Mouse (Mus musculus): ENCODE data around the gene Lama2. TPM values are rescaled to one million over a fixed set of nuclear protein-coding genes. Genes with fewer than 3 reads are reported as not detected.
"Not testable (repeated sequence)": the region's sequence is repeated elsewhere in the genome, so short reads cannot be mapped to it uniquely, and the experiment has no call there.

Gene Lama2
- polyA plus RNA-seq, 2 experiments: 14.6 to 20.5 TPM

- Histone ChIP-seq H3K27me3 (ENCODE audit: control insufficient read depth, insufficient read depth, low read length) (no peaks in the 10 kb centered on the region), H3K4me2 (replicated peaks; ENCODE audit: low read depth, low read length, severe bottlenecking) (no peak overlapping the region), H3K27ac (replicated peaks; ENCODE audit: low read depth, low read length) (no peak overlapping the region), H3K4me3 (replicated peaks; ENCODE audit: low read length) (no peak overlapping the region), H3K9ac (ENCODE audit: low read depth, low read length, severe bottlenecking) (no peak overlapping the region), H3K36me3 (ENCODE audit: control insufficient read depth, insufficient read depth, low read length) (no peaks in the 10 kb centered on the region), H3K4me1 (ENCODE audit: control insufficient read depth, insufficient read depth, low read length) (no peaks in the 10 kb centered on the region), H3K9me3 (ENCODE audit: control insufficient read depth, low read length) (peaks cover 4% of the 10 kb centered on the region; the same call in 1 of the 2 replicates)
- no peak for DNase-seq (ENCODE audit: low spot score)
- no peak for ATAC-seq (ENCODE audit: low FRiP score, low read depth)
- no peak for TF ChIP-seq POLR2A (IDR thresholded peaks at IDR 0.05; ENCODE audit: borderline replicate concordance, extremely low read depth, insufficient read depth, insufficient read length)
- WGBS: 94% methylated on average over 2 of the region's 2 CpGs
Measured at GRCm38 (mm10) chr10:26973575-26973974, 646.0 kb downstream of the Lama2 start.

GRCm38 (mm10) chr10:26958513-26958912 is 661.0 kb downstream of the Lama2 start:
- WGBS: 74% methylated on average over 3 of the region's 3 CpGs
- H3K4me2 ChIP-seq (replicated peaks; ENCODE audit: low read depth, low read length, severe bottlenecking): no peak overlapping the region
- ATAC-seq (ENCODE audit: low FRiP score, low read depth) (no peak), DNase-seq (ENCODE audit: low spot score) (no peak)
- no peaks in the 10 kb centered on the region for H3K36me3 ChIP-seq (ENCODE audit: control insufficient read depth, insufficient read depth, low read length)
- TF ChIP-seq POLR2A (IDR thresholded peaks at IDR 0.05; ENCODE audit: borderline replicate concordance, extremely low read depth, insufficient read depth, insufficient read length): no peak
- H3K9me3 ChIP-seq (ENCODE audit: control insufficient read depth, low read length): no peaks in the 10 kb centered on the region
- no peak overlapping the region for H3K9ac ChIP-seq (ENCODE audit: low read depth, low read length, severe bottlenecking)
- H3K27me3 ChIP-seq (ENCODE audit: control insufficient read depth, insufficient read depth, low read length): no peaks in the 10 kb centered on the region
- no peak overlapping the region for H3K27ac ChIP-seq (replicated peaks; ENCODE audit: low read depth, low read length)
- no peaks in the 10 kb centered on the region for H3K4me1 ChIP-seq (ENCODE audit: control insufficient read depth, insufficient read depth, low read length)
- no peak overlapping the region for H3K4me3 ChIP-seq (replicated peaks; ENCODE audit: low read length)

- H3K4me2 ChIP-seq (replicated peaks; ENCODE audit: low read depth, low read length, severe bottlenecking): no peak overlapping the region
- 82% methylated on average over 7 of the region's 7 CpGs for WGBS
- H3K27ac ChIP-seq (replicated peaks; ENCODE audit: low read depth, low read length): no peak overlapping the region
- H3K4me1 ChIP-seq (ENCODE audit: control insufficient read depth, insufficient read depth, low read length): no peaks in the 10 kb centered on the region
- no peak for DNase-seq (ENCODE audit: low spot score)
- ATAC-seq (ENCODE audit: low FRiP score, low read depth): no peak
- H3K36me3 ChIP-seq (ENCODE audit: control insufficient read depth, insufficient read depth, low read length): no peaks in the 10 kb centered on the region
- no peaks in the 10 kb centered on the region for H3K9me3 ChIP-seq (ENCODE audit: control insufficient read depth, low read length)
- no peak overlapping the region for H3K4me3 ChIP-seq (replicated peaks; ENCODE audit: low read length)
- no peak overlapping the region for H3K9ac ChIP-seq (ENCODE audit: low read depth, low read length, severe bottlenecking)
- no peaks in the 10 kb centered on the region for H3K27me3 ChIP-seq (ENCODE audit: control insufficient read depth, insufficient read depth, low read length)
- no peak for TF ChIP-seq POLR2A (IDR thresholded peaks at IDR 0.05; ENCODE audit: borderline replicate concordance, extremely low read depth, insufficient read depth, insufficient read length)
Measured at GRCm38 (mm10) chr10:26950448-26950847, 669.1 kb downstream of the Lama2 start.

DNA sequence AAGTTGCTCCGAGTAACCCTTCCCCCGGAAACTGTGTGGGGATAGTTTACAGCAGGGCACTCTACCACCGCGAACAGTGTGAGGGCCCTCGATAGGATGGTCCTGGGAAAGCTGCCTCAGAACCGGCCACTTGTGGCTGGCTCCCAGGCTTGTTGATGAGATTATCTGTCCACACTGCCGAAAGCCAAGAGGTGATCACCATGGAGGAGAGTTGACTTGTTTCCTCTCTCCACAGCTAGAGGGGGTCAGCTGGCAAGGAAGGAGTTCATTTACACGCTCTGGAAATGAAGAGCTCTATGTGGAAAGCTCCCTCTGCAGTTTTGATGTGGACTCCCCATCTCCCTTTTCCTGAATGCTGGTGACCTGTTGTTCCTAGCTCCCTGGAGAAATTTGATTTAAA is 669.9 kb downstream of the Lama2 start:
- no peak for TF ChIP-seq POLR2A (IDR thresholded peaks at IDR 0.05; ENCODE audit: borderline replicate concordance, extremely low read depth, insufficient read depth, insufficient read length)
- Histone ChIP-seq H3K36me3 (ENCODE audit: control insufficient read depth, insufficient read depth, low read length) (no peaks in the 10 kb centered on the region), H3K4me2 (replicated peaks; ENCODE audit: low read depth, low read length, severe bottlenecking) (no peak overlapping the region), H3K27ac (replicated peaks; ENCODE audit: low read depth, low read length) (no peak overlapping the region), H3K27me3 (ENCODE audit: control insufficient read depth, insufficient read depth, low read length) (no peaks in the 10 kb centered on the region), H3K9ac (ENCODE audit: low read depth, low read length, severe bottlenecking) (no peak overlapping the region), H3K9me3 (ENCODE audit: control insufficient read depth, low read length) (no peaks in the 10 kb centered on the region), H3K4me1 (ENCODE audit: control insufficient read depth, insufficient read depth, low read length) (no peaks in the 10 kb centered on the region), H3K4me3 (replicated peaks; ENCODE audit: low read length) (no peak overlapping the region)
- no peak for DNase-seq (ENCODE audit: low spot score)
- whole genome bisulfite sequencing: 68% methylated on average over 8 of the region's 8 CpGs
- ATAC-seq (ENCODE audit: low FRiP score, low read depth): no peak

- no peak for ATAC-seq (ENCODE audit: low FRiP score, low read depth)
- H3K9me3 ChIP-seq (ENCODE audit: control insufficient read depth, low read length): no peaks in the 10 kb centered on the region
- H3K4me2 ChIP-seq (replicated peaks; ENCODE audit: low read depth, low read length, severe bottlenecking): no peak overlapping the region
- WGBS: 78% methylated on average over 2 of the region's 2 CpGs
- no peaks in the 10 kb centered on the region for H3K27me3 ChIP-seq (ENCODE audit: control insufficient read depth, insufficient read depth, low read length)
- no peak overlapping the region for H3K9ac ChIP-seq (ENCODE audit: low read depth, low read length, severe bottlenecking)
- H3K4me1 ChIP-seq (ENCODE audit: control insufficient read depth, insufficient read depth, low read length): no peaks in the 10 kb centered on the region
- H3K4me3 ChIP-seq (replicated peaks; ENCODE audit: low read length): no peak overlapping the region
- no peak for DNase-seq (ENCODE audit: low spot score)
- no peak for TF ChIP-seq POLR2A (IDR thresholded peaks at IDR 0.05; ENCODE audit: borderline replicate concordance, extremely low read depth, insufficient read depth, insufficient read length)
- no peak overlapping the region for H3K27ac ChIP-seq (replicated peaks; ENCODE audit: low read depth, low read length)
- no peaks in the 10 kb centered on the region for H3K36me3 ChIP-seq (ENCODE audit: control insufficient read depth, insufficient read depth, low read length)
Measured at GRCm38 (mm10) chr10:26948331-26948730, 671.2 kb downstream of the Lama2 start.

GRCm38 (mm10) chr10:26939549-26939948 is 680.0 kb downstream of the Lama2 start:
- no peak for TF ChIP-seq POLR2A (IDR thresholded peaks at IDR 0.05; ENCODE audit: borderline replicate concordance, extremely low read depth, insufficient read depth, insufficient read length)
- no peak for ATAC-seq (ENCODE audit: low FRiP score, low read depth)
- no peak overlapping the region for H3K4me2 ChIP-seq (replicated peaks; ENCODE audit: low read depth, low read length, severe bottlenecking)
- H3K4me3 ChIP-seq (replicated peaks; ENCODE audit: low read length): no peak overlapping the region
- H3K4me1 ChIP-seq (ENCODE audit: control insufficient read depth, insufficient read depth, low read length): no peaks in the 10 kb centered on the region
- no peaks in the 10 kb centered on the region for H3K9me3 ChIP-seq (ENCODE audit: control insufficient read depth, low read length)
- WGBS: 43% methylated on average over 1 of the region's 1 CpGs
- DNase-seq (ENCODE audit: low spot score): no peak
- no peaks in the 10 kb centered on the region for H3K36me3 ChIP-seq (ENCODE audit: control insufficient read depth, insufficient read depth, low read length)
- H3K27me3 ChIP-seq (ENCODE audit: control insufficient read depth, insufficient read depth, low read length): no peaks in the 10 kb centered on the region
- no peak overlapping the region for H3K27ac ChIP-seq (replicated peaks; ENCODE audit: low read depth, low read length)
- no peak overlapping the region for H3K9ac ChIP-seq (ENCODE audit: low read depth, low read length, severe bottlenecking)

GRCm38 (mm10) chr10:26938464-26938863 is 681.1 kb downstream of the Lama2 start:
- WGBS: 84% methylated on average over 4 of the region's 4 CpGs
- H3K4me3 ChIP-seq (replicated peaks; ENCODE audit: low read length); ATAC-seq (ENCODE audit: low FRiP score, low read depth); DNase-seq (ENCODE audit: low spot score); H3K4me1 ChIP-seq (ENCODE audit: control insufficient read depth, insufficient read depth, low read length); H3K36me3 ChIP-seq (ENCODE audit: control insufficient read depth, insufficient read depth, low read length); H3K27ac ChIP-seq (replicated peaks; ENCODE audit: low read depth, low read length); H3K9me3 ChIP-seq (ENCODE audit: control insufficient read depth, low read length); H3K9ac ChIP-seq (ENCODE audit: low read depth, low read length, severe bottlenecking); H3K27me3 ChIP-seq (ENCODE audit: control insufficient read depth, insufficient read depth, low read length); H3K4me2 ChIP-seq (replicated peaks; ENCODE audit: low read depth, low read length, severe bottlenecking): not testable (repeated sequence)

DNA sequence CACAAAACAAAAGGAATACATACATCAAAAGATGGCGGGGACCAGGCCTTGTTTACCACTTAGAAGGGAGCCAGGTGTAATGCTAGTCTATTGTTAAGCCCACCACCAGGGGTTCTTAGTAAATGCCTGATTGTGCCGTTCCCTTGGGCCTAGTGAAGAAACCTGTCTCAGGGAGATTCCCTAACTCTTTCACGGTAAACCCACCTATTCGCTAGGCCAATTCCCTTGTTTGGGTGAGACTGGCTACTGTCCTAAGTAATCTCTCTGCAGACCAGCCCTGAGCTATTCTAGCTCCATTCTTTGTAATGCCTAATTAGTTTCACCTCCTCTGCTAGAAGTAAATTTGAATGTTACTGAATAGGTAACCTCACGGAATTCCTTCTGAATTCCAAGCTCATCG is 683.5 kb downstream of the Lama2 start:
- not testable (repeated sequence) for DNase-seq (ENCODE audit: low spot score); H3K9me3 ChIP-seq (ENCODE audit: control insufficient read depth, low read length); H3K4me3 ChIP-seq (replicated peaks; ENCODE audit: low read length); H3K27ac ChIP-seq (replicated peaks; ENCODE audit: low read depth, low read length); H3K9ac ChIP-seq (ENCODE audit: low read depth, low read length, severe bottlenecking); H3K27me3 ChIP-seq (ENCODE audit: control insufficient read depth, insufficient read depth, low read length); H3K36me3 ChIP-seq (ENCODE audit: control insufficient read depth, insufficient read depth, low read length); H3K4me2 ChIP-seq (replicated peaks; ENCODE audit: low read depth, low read length, severe bottlenecking); ATAC-seq (ENCODE audit: low FRiP score, low read depth); H3K4me1 ChIP-seq (ENCODE audit: control insufficient read depth, insufficient read depth, low read length)
- WGBS: 89% methylated on average over 6 of the region's 6 CpGs
